In the genomic region with DNA sequence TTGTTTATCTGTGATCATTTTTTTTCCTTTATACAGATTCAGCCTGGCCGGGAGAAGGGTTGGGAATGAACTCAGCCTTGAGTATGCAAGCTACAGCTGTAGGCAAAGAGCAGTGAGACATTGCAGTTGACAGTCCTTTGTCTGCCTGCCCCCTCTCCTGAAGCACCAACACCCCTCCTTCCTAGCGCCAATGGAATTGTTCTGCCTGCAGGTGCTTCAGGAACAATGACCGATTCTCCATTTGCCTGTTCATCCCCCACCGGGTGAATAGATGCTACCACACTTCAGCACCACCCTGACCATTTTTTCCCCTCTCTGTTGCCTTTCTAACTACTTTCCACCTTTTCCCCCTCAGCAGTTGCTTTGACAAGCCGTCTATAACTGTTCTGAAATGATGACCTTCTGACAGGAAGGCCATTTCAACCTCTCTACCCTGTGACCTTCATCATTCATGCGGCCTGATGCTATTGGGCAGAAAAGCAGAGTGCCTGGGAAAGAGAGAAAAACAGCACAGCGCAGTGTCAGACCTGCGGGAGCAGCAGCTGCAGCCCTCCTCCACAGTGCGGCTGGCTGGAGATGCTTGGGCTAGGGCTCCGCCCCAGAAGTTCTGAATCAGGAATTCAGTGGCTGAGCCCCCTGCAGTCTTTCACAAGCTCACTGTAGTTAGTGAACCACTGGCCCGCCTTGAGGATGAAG, we compare ENCODE assay signal across 8 mouse cellular contexts. TPM values are rescaled to one million over a fixed set of nuclear protein-coding genes. Genes with fewer than 3 reads are reported as not detected.
A peak's percentile ranks its signal among the peaks of the same experiment; 100 is the strongest.
DNase-seq lines count a peak whose midpoint lies in the region; ATAC-seq lines count a peak whose summit lies in the region.

No protein-coding gene starts in this region.

- H3K4me2 ChIP-seq in hindbrain, embryonic 16.5 days (ENCODE audit: low read length): peak overlapping the region; percentile 34
- peak overlapping the region; percentile 4; the same call in 1 of the 2 replicates for H3K4me2 ChIP-seq in neural tube, embryonic 14.5 days (ENCODE audit: low read depth, low read length)

- peaks cover 12% of the 10 kb centered on the region for H3K4me1 ChIP-seq in hindbrain, embryonic 16.5 days (ENCODE audit: control insufficient read depth, insufficient read depth, low read depth, low read length)
- H3K4me1 ChIP-seq in neural tube, embryonic 14.5 days (ENCODE audit: control insufficient read depth, insufficient read depth, low read length): peaks cover 6% of the 10 kb centered on the region; the same call in 1 of the 2 replicates

- no peak for ATAC-seq in hindbrain, embryonic 16.5 days
- peak; percentile 64 for ATAC-seq in neural tube, embryonic 14.5 days (ENCODE audit: low read depth)

- 5% methylated on average over 11 of the region's 11 CpGs for WGBS in hindbrain, embryonic 16.5 days
- 4% methylated on average over 11 of the region's 11 CpGs for WGBS in neural tube, embryonic 14.5 days

- no peak overlapping the region for H3K9ac ChIP-seq in hindbrain, embryonic 16.5 days (ENCODE audit: low read depth, low read length)
- no peak overlapping the region for H3K9ac ChIP-seq in neural tube, embryonic 14.5 days (replicated peaks; ENCODE audit: low read depth, low read length)

- DNase-seq in kidney, postnatal 10 days: peak; percentile 46
- DNase-seq in kidney, adult 18-20 months: no peak
- peak; percentile 74 for DNase-seq in embryo, embryonic 11 days
- DNase-seq in cerebellum, postnatal 36 days: no peak
- no peak for DNase-seq in layer of hippocampus, adult 8-10 months (ENCODE audit: low spot score in 2 of 2)
- DNase-seq in gastrocnemius, postnatal 25 days: no peak

- no peaks in the 10 kb centered on the region for H3K27me3 ChIP-seq in hindbrain, embryonic 16.5 days (replicated peaks; ENCODE audit: control insufficient read depth, insufficient read depth, low read length)
- H3K27me3 ChIP-seq in neural tube, embryonic 14.5 days (ENCODE audit: control insufficient read depth, insufficient read depth, low read length): no peaks in the 10 kb centered on the region

- H3K9me3 ChIP-seq in hindbrain, embryonic 16.5 days (ENCODE audit: control insufficient read depth, low read length): no peaks in the 10 kb centered on the region
- no peaks in the 10 kb centered on the region for H3K9me3 ChIP-seq in neural tube, embryonic 14.5 days (ENCODE audit: control insufficient read depth, low read length)

- no peak overlapping the region for H3K27ac ChIP-seq in hindbrain, embryonic 16.5 days (ENCODE audit: low read depth, low read length)
- H3K27ac ChIP-seq in neural tube, embryonic 14.5 days (ENCODE audit: low read depth, low read length): no peak overlapping the region

- no peaks in the 10 kb centered on the region for H3K36me3 ChIP-seq in hindbrain, embryonic 16.5 days (ENCODE audit: control insufficient read depth, insufficient read depth, low read length)
- no peaks in the 10 kb centered on the region for H3K36me3 ChIP-seq in neural tube, embryonic 14.5 days (ENCODE audit: control insufficient read depth, insufficient read depth, low read length)

- no peak overlapping the region for H3K4me3 ChIP-seq in hindbrain, embryonic 16.5 days (ENCODE audit: low read length)
- no peak overlapping the region for H3K4me3 ChIP-seq in neural tube, embryonic 14.5 days (ENCODE audit: low read depth, low read length)

RNA-seq across cellular contexts. Expression of a gene that starts 4.6 kb away (rescaled TPM):
- 43.0 and 45.2 TPM in 2 replicates for polyA plus RNA-seq in hindbrain, embryonic 16.5 days (2015; fragmentation: Nextera tagmentation; extraction: Ambion mirVana)
- polyA plus RNA-seq in neural tube, embryonic 14.5 days (2014; fragmentation: Nextera tagmentation; extraction: Ambion mirVana): 47.7 and 48.2 TPM in 2 replicates
- 10 to 100 TPM; 34.8 to 37.7 (median 36.7) TPM for total RNA-seq in layer of hippocampus, adult 8-10 months (2022)
- total RNA-seq in gastrocnemius, postnatal 25 days (2021): 10 to 100 TPM; 16.9 to 29.3 TPM

RNA-seq across cellular contexts. Expression of a gene that starts 18.5 kb away (rescaled TPM):
- polyA plus RNA-seq in hindbrain, embryonic 16.5 days (2015; fragmentation: Nextera tagmentation; extraction: Ambion mirVana): 72.7 and 85.8 TPM in 2 replicates
- 74.0 and 77.1 TPM in 2 replicates for polyA plus RNA-seq in neural tube, embryonic 14.5 days (2014; fragmentation: Nextera tagmentation; extraction: Ambion mirVana)
- total RNA-seq in layer of hippocampus, adult 8-10 months (2022): 10 to 100 TPM; 44.8 to 62.1 (median 51.2) TPM
- total RNA-seq in gastrocnemius, postnatal 25 days (2021): 10 to 100 TPM; 32.6 to 41.3 TPM

Comparison
In these comparisons a context has a peak if more than half of its experiments do, and no peak if none do; other contexts are left out.
1. DNase-seq: peak in kidney, postnatal 10 days (single experiment) and embryo, embryonic 11 days (single experiment); none in kidney, adult 18-20 months (single experiment), cerebellum, postnatal 36 days (0 of 2), layer of hippocampus, adult 8-10 months (0 of 2) and gastrocnemius, postnatal 25 days (single experiment).